Mouse (Mus musculus): ENCODE data around the gene Gm37240.

Gene Gm37240

DNA sequence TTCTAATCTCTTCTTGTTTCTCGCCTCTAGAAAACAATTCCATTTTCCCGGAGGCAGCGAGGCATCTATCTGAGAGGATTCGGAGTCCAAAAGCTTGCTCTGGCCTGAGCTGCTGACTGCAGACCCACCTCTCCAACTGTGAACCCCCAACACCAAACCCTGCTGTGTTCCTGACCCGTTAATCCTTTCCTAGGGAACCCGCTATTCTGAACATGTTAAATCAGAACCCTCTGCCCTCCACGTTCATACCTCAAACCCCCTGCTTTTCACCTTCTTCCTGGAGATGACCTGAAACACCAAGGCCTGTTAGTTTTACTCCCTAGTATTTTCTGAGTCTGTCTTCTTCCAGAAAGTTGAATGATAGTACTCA lies 1271.5 kb downstream of the Gm37240 start:
- in situ Hi-C loops (cut with MboI, MseI) = no loop called here

- in situ Hi-C loops (cut with MboI, MseI) = no loop called here
Measured at GRCm38 (mm10) chr3:84615050-84615855, 1272.1 kb downstream of the Gm37240 start.

DNA sequence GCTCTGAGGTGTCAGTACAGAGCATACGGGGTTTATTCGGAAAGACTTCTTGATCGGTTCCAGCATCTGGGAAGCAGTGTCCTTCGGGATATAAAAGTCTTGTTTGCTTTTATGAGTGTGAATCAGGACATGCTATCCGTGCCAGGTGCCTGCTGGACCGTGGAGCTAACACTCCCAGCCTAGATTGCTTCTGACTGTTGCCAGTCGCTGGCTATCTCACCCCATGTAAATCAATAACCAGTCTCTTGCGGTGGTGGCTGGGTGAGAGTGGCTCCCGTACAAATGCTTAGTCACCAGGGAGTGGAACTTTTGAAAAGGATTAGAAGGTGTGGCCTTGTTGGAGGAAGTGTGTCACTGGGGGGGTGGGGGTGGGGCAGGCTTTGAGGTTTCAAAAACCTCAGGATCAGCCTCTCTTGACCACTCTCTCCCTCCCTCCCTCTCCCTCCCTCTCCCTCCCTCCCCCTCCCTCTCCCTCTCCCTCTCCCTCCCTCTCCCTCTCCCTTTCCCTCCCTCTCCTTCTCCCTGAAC lies 1277.1 kb downstream of the Gm37240 start:
- in situ Hi-C loops (cut with MboI, MseI) = no loop called here

DNA sequence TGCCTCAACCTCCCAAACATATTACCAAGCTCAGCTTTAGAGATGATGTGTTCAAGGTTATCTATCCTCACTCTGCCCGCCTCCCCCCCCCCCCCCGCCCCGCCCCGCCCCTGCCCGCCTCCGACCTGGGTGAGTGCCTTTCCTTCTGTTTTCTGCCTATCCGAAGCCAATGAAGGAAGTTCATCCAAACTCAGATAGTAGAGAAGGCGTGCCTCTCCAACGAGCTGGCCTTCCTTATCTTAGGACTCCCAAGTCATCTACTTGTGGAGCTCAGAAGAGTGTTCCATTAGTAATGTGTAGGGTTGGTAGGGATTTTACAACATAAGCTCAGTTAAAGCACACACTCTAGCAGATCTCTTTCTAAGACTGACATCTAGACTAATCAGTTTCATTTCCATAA lies 1284.1 kb downstream of the Gm37240 start:
- in situ Hi-C loops (cut with MboI, MseI) = no loop called here

DNA sequence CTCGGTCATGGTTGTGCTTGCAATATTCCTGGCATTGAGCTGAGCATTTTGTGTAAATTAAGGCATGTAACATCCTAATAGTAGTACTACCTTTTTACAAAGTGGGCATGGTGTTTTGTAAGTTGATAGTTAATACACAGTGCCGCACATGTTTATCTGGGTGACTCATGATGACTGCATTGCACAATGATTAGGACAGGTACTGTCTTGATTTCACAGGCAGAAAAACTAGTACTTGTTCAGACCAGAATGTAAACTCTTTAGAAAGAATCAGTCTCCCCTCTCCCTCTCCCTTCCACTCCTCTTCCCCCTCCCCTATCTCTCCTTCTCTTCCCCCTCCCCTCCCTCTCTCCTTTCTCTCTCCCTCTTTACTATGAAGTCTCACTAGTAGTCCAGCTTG lies 1284.6 kb downstream of the Gm37240 start:
- in situ Hi-C loops (cut with MboI, MseI) = no loop called here

GRCm38 (mm10) chr3:84601870-84602495 lies 1285.3 kb downstream of the Gm37240 start:
- in situ Hi-C loops (cut with MboI, MseI) = no loop called here

DNA sequence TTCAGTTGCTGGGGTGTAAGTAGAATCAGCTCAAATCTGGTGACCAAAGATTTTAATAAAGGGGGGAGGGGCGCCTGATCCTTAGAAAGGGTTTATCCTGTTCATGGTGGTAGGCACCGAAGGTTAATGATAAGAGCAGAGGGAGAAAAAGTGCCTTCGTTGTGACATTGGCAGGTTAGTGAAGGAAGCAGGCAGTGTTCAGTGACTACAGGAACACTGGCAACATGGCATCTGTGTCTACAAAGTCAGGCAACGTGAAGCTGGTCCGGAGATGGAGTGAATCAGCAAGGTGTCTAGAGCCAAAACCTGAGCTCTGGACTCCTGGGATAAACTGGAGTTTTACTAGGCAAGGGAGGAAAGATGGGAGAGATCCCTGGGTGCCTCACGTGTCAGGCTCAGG lies 1288.6 kb downstream of the Gm37240 start:
- in situ Hi-C loops (cut with MboI, MseI) = no loop called here

- in situ Hi-C loops (cut with MboI, MseI) = no loop called here
Measured at GRCm38 (mm10) chr3:84597996-84598734, 1289.2 kb downstream of the Gm37240 start.

DNA sequence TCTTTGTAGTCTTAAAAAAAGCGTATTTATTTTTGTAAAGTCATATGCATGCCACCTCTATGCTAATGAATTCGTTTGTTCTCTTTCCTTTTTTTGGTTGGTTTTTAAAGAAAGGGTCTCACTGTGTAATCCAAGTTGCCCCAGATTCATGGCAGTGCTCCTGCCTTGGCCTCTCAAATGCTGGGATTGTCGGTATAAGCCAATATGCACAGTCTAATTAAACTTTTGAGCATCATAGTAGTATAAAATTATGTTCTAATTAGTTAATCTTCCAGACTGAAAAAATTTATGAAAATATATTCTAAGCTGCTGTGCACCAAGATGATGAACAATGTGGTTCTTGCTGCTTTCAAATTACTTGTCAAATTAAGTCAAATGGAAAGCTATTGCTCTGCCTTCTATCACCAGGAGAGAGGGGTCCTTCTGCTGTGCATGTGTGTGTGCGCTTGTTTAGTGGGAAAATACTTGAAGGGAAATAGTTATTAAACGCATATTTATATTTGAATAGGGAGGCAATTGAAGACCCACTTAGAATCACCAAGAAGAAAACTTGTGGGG lies 1291.6 kb downstream of the Gm37240 start:
- in situ Hi-C loops (cut with MboI, MseI) = no loop called here

GRCm38 (mm10) chr3:84594894-84595676 lies 1292.2 kb downstream of the Gm37240 start:
- in situ Hi-C loops (cut with MboI, MseI) = no loop called here

- in situ Hi-C loops (cut with MboI, MseI) = no loop called here
Measured at GRCm38 (mm10) chr3:84593274-84593673, 1294.0 kb downstream of the Gm37240 start, which contains the start of gene Tigd4. Gene Tigd4, plus strand, starts transcription at chr3:84593574.

DNA sequence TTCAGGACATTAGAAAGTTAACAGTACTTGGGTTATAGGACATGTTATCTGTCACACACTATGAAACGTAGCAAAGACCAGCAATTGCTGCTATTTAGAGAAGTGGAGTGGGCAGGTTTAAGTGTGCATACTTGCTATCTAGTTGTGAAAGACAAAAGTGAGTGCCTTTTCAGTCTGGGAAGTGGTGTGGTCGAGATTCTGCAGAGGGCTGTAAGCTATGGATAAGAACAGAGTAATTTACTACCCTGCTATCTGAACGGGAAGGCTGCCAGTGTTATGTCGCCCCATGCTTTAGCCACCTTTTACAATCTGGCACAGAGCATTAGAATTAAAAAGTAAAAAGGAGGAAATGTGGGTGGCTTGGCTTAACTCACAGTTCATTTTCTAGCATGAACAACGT lies 1300.6 kb downstream of the Gm37240 start:
- in situ Hi-C loops (cut with MboI, MseI) = no loop called here

GRCm38 (mm10) chr3:84582913-84583276 lies 1304.4 kb downstream of the Gm37240 start:
- in situ Hi-C loops (cut with MboI, MseI) = no loop called here

DNA sequence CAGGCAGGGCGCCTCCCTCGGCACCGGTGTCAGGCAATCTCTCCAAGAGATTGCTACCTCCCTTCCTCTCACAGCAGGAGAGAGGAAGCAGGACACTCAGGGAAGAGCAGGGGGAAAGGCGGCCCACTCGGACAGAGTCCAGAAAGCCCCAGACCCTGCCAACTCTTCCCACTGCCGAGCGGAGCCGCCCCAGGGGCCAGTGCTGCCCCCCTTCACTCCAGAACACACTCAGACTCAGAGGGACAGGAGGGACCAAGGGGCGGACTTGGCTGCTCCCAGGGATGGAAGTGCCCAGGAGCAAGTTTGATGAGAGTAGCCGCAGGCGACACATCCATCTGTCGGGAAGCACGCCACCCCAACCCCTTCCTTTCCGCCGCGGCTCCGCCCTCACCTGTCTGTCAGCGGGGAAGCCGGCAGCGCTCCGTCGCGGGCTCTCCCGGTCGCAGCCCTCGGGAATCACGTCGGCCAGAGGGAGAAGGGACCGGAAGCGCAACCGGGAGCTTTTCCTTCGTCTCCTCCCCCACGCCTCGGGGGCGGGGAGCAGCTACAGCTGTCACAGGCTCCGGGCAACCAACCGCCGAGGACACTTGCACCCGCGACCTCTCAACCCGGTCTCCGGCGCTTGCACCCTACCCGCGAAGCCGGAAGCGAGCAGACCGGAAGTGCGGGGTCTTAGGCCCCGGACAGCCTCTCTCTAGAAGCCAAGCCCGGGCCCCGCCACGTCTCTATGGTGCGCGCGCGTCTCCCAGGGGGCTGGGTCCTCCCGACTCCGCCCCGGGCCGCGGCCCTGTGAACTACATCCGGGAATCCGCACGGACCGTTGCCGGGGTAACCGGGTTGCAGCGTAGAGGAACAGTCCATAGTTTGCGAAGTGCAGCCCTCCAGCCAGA lies 1305.0 kb downstream of the Gm37240 start, which contains the start of gene Arfip1:
Arfip1 (minus strand) TSS at position 603 of the 890 bp plus-strand sequence.
- in situ Hi-C loops (cut with MboI, MseI) = no loop called here

GRCm38 (mm10) chr3:84581696-84582022 lies 1305.7 kb downstream of the Gm37240 start:
- in situ Hi-C loops (cut with MboI, MseI) = no loop called here

- in situ Hi-C loops (cut with MboI, MseI) = no loop called here
Measured at GRCm38 (mm10) chr3:84580716-84581115, 1306.6 kb downstream of the Gm37240 start.

DNA sequence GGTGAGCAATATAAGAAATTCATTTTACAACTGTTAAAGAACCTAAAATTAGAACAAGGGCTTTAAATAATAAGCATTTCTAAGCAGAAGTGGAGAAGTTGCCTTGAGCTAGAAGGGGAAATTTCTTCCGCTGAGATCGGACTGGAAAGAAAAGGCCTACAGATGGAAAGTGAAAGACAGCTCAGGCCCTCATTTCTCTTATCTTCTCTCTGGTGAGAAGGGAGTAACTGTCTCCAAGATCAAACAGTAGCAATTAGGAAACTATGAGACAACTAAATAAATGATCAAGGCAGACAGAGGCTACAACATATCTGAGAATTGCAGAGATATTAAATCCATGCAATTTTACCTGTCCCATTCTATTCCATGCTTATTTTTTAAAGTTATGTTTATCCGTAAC lies 1316.8 kb downstream of the Gm37240 start:
- in situ Hi-C loops (cut with MboI, MseI) = no loop called here

- in situ Hi-C loops (cut with MboI, MseI) = no loop called here
Measured at GRCm38 (mm10) chr3:84569587-84569986, 1317.7 kb downstream of the Gm37240 start.

DNA sequence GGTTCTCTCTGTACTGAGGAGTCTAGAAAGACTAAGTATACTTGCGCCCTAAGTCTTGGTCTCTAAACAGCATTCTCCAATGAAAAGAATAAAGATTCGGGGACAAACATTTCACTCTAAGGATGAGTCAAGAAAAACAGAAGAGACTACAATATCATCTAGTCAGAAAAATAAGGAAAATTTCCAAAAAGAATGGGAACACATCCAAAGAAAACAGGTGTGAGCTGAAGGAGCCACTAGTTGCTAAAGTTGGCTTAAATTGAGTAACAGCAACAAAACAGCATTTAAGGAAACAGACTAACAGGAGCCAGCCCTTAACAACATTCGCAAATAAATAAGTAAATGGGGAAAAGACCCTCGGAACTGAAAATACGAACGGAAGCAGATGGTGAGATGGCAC lies 1318.8 kb downstream of the Gm37240 start:
- in situ Hi-C loops (cut with MboI, MseI) = no loop called here

DNA sequence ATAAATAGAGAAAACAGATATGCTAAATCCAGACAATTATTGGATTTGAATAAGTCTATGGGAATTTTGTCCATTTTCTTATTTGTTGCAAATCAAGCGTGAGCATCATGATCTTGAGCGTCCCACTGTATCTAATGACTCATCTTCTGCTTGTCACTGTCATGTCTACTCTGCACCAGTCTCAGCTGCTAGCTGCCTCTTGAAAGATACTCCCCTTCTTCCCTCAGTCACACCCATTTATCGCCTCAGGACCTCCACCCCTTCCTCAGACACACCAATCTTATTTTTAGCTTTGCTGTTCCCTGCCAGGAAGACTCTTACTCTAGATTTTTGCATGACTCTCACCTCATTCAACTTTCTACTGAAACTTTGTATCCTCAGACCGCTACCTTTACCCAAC lies 1323.9 kb downstream of the Gm37240 start:
- in situ Hi-C loops (cut with MboI, MseI) = no loop called here
